Mouse (Mus musculus) hematopoietic stem cell, adult 5-6 weeks (primary cell): ENCODE measurements at regions not wholly inside any gene's neighbourhood (a gene's known extent, or its start where the extent isn't known, plus 50 kb on each side); places are given as distances from the start of the nearest gene placed in this dataset.
A peak's percentile ranks its signal among the peaks of the same experiment; 100 is the strongest.

Experiments used
- ATAC-seq, 2 experiments: fragments of 125-278 bp in 1 of 2; replicated peaks in 1 of 2; 2 replicates each; pipeline ENCODE4 v1.8.0; 2016 to 2017; ENCODE audit warnings: inconsistent platforms in 2 of 2, mild to moderate bottlenecking in 2 of 2, moderate number of reproducible peaks in 2 of 2, low read depth in 1 of 2, moderate TSS enrichment in 1 of 2; ENCODE audit not compliant: low FRiP score in 2 of 2, poor library complexity in 2 of 2, severe bottlenecking in 2 of 2, insufficient read depth in 1 of 2, low TSS enrichment in 1 of 2

GRCm38 (mm10) chr2:172751364-172751763 is 188.8 kb downstream of the Bmp7 start:
- no peak for ATAC-seq

DNA sequence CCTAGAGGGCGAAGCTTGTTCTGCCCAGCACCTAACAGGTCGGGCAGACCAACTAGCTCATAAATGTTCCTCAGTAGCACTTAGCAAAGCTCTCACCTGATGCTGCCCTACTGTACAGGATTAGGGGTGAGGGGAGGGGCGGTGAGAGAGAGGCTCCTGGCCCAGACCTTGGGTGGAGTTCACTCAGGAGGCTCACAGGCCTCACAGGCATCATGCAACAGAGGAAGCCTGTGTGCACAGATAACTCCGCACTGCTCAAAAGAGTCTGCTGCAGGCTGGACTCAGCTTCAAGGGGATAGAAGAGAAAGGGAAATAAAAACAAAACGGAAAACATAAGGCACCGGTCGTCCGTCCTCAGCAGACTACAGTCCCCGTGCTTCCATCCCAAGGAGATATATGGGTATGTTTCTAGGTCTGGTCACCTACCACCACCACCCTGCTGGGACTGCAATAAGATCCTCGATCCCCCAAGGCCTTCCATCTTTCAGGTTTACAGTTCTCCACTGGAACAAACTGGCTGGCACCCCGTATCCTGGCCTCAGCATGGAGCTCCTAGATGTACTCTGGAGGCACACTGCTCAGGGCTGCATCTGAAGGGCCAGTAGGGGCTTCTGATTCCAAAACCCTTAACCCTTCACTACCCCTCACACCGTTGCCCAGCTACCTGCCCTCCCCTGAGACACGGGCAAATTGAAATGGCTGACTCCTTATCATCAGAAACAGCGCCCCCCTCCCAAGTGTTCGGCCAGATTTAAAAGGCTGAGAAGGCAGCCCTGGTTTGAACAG is 184.2 kb downstream of the Bmp7 start:
- ATAC-seq = no peak

GRCm38 (mm10) chr2:172756472-172756860 is 183.7 kb downstream of the Bmp7 start:
- ATAC-seq = no peak

DNA sequence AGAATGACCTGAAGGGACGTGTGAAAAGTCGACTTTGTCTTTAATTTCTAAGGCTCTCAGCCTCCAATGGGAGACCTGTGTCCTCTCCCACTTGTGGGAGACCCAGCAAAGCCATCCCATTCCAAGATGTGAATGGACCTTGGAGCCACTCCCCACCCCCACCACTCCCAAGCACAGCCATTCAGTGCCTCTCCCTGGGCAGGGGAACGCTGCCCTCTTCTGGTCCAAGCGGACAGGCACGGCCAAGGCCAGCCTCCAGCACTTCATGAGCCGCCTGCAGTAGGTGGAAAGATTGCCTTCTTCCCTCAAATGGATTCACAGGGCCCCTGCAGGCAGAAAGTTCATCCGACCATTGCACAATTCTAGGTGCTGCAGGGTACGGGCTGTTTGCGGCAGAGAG is 181.6 kb downstream of the Bmp7 start:
- ATAC-seq = 0 out of 4 replicates have a peak, but pooled peaks of 1 of the 2 experiments have one; percentile 53

DNA sequence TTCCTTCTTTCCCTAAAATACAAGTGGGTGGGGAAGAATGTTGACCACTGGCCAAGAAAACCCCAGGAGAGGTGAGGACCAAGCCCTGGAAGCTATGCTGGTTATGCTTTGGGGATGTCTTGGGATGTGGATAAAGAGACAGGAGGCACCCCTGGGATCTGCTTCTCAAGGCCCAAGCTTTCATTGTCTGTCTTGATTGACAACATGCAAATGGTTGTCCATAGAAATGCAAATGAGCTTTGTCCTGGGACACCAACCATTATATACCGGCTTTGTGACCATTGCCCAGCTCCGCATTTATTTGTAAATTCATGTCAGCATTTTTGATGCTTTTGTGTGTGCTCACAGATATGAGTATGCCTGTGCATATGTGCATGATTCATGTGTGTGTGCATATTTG is 174.9 kb downstream of the Bmp7 start:
- ATAC-seq = no peak

GRCm38 (mm10) chr2:172766403-172766802 is 173.7 kb downstream of the Bmp7 start:
- ATAC-seq = no peak

DNA sequence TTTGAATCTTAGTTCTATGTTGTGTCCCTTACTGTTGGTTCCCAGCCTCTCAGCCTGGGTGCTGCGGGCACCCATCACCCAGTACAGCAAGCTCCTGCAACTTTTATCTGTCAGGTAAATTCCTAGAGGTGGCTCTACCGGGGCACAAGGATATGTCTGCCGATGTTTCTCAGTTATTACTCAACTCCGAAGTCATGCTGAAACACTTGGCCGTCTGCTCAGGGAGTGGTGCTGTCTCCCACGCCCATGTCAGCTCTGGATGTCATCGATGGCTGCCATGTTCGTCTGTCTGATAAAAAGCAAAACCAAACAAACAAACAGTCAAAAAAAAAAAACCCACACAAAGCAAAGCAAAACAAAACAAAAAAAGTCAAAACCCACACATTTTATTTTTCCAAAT is 171.4 kb downstream of the Bmp7 start:
- no peak for ATAC-seq

DNA sequence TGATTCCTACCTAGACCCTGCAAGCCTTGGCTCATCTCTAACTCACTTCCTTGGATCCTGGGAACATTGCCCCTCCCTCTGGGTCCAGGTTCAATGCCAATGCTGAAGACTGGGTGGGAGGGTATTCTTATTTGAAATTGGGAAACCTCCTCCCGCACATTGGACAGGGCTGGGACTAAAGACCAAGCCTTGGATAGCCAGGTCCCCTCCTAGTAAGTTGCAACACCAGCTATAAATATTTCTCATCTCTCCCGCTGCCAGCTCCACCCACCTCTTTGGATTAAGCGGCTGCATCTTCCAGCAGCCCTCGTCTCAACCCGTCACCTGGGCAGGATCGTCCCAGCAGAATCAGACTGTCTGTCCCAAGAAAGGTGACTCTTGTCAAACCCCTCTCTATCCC is 170.1 kb downstream of the Bmp7 start:
- ATAC-seq = no peak

- no peak for ATAC-seq
Observed at GRCm38 (mm10) chr2:172770606-172771005, 169.5 kb downstream of the Bmp7 start.

DNA sequence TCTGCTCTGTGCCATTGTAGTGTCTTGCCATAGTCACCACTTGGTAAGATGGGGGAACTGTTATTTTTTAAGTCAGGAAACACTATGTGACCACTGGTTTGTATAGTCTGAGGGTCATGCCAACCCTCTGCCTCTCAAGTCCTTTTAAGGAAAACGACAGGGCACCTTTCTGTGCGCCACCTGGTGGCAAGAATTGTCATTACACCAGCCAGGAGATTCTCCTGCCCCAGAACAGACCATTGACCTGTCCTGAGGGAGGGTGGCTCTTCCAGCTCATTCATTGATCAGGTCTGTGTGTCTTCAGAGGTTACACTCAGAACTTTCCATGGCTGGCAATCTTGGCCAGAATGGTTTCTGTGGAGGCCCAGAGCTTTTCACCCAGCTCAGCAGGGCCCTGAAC is 166.9 kb downstream of the Bmp7 start:
- ATAC-seq = no peak; a peak in 2 of 4 replicates

- ATAC-seq = no peak
Observed at GRCm38 (mm10) chr2:172776485-172776884, 163.6 kb downstream of the Bmp7 start.

- ATAC-seq = no peak
Observed at GRCm38 (mm10) chr2:172777774-172778173, 162.3 kb downstream of the Bmp7 start.

GRCm38 (mm10) chr2:172779096-172779495 is 161.0 kb downstream of the Bmp7 start:
- ATAC-seq = no peak

- ATAC-seq = no peak
Observed at GRCm38 (mm10) chr2:172782686-172783085, 157.4 kb downstream of the Bmp7 start.

GRCm38 (mm10) chr2:172786297-172786696 is 153.8 kb downstream of the Bmp7 start:
- no peak for ATAC-seq

DNA sequence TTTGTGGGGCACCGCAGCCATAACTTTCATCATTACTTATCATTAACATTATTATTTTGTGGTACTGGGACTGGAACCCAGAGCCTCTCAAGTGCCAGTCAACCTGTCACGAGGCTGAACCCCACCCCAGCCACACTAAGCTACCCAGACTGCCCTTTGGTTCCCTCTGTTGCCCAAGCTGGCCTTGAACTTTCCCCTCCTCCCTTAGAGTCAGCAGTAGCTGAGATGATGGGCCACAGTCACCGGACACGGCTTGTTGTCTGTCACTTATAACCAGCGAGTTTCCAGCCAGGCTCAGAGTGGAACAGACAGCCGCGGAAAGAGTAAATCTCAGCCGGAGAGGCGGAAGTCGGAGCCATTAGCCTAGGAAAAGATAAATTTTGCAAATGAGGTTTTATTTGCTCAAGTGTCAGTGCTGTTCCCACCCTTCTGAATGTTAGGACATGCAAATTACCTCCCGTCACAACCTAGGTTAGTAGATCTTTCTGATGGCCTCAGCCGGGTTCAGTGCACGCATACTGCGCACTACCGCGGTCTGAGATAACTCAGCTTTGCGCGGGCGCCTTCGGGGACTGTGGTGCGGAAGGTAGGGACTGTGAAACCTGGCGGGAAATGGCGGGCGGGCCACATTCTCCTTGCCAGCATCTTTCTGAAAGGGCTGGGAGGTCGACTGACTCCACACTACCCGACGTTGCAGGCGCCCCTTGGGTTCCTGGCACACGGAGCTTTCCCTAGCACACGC is 152.7 kb downstream of the Bmp7 start:
- ATAC-seq = no peak

DNA sequence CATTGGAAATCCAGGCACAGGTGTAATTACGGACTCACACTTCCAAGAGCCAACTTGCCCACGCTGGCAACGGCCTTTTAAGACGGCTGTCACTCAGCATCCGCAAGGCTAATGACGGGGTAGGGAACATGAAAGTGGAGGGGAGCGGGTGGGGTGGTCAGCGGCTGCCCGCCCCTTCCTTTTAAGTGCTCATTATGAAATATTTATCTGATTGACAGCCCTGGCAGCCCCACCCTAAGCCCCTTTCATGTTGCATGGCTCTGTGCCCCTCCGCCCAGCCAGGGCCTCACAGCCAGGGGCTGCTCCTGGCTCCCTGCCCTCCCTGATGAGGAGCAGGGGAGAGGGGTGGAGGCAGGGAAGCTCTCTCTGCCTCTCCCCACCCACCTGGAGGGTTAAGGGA is 150.9 kb downstream of the Bmp7 start:
- no peak for ATAC-seq

DNA sequence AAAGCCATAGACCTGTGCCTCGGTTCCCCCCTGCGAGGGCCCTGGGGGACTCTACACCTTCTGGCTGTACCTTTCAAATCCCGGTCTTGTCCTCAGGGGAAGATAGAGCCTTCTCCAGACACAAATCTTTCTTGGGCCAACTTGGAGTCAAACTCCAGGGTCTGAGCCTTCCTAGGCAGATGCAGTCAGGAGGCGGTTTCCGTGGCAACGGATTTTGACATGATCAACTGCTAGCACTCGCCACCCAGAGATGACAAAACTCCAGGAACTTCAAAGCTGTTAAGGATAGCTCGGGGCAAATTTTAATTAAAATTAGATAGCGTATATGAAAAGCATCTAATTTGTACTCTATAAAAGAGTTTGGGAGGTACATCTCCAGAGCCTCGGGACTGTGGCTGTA is 147.6 kb downstream of the Bmp7 start:
- ATAC-seq = no peak

DNA sequence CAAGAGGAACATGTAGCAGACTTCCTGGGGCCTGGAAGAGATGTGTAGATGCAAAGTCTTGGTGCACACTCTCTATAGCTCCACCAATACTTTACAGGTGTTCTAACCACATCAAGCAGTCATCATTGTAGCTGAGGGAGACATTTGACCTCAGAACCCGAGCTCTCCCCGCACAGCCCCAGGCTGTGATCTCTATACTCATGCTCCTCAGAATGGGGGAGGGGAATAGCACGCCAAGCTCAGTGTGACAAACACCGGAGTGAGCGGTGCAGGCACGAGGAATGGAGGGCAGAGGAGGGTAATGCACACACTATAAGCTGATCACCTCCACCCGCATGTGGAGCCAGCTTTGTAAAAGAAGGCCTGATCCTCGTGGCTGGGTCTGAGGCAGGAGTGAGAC is 146.1 kb downstream of the Bmp7 start:
- ATAC-seq = no peak
